Mouse (Mus musculus) mature B cell (primary cell): ENCODE data around the gene Nos3.

Experiments used
- in situ Hi-C: fragments of 300-500 bp; cut with MboI; formaldehyde crosslinking; loops from 2 replicates; pipeline ENCODE4 v1.14.3; 2019

Gene Nos3

GRCm38 (mm10) chr5:24364508-24364907, at the start of gene Nos3:
Nos3 (plus strand) TSS chr5:24364810.
- in situ Hi-C loops = no loop called here

- in situ Hi-C loops = no loop called here
Observed at GRCm38 (mm10) chr5:24319776-24320466, 44.7 kb upstream of the Nos3 start.

GRCm38 (mm10) chr5:24320467-24320813, 44.2 kb upstream of the Nos3 start:
- in situ Hi-C loops = no loop called here

GRCm38 (mm10) chr5:24320894-24321293, 43.7 kb upstream of the Nos3 start:
- in situ Hi-C loops = no loop called here

- in situ Hi-C loops = no loop called here
Observed at GRCm38 (mm10) chr5:24321711-24322682, 42.6 kb upstream of the Nos3 start.

GRCm38 (mm10) chr5:24325251-24325650, 39.4 kb upstream of the Nos3 start:
- in situ Hi-C loops = no loop called here

- in situ Hi-C loops = no loop called here
Observed at GRCm38 (mm10) chr5:24326166-24326841, 38.3 kb upstream of the Nos3 start.

- in situ Hi-C loops = no loop called here
Observed at GRCm38 (mm10) chr5:24326842-24327417, 37.7 kb upstream of the Nos3 start.

- in situ Hi-C loops = no loop called here
Observed at GRCm38 (mm10) chr5:24328813-24329211, 35.8 kb upstream of the Nos3 start.

GRCm38 (mm10) chr5:24329212-24329964, 35.2 kb upstream of the Nos3 start:
- in situ Hi-C loops = no loop called here

GRCm38 (mm10) chr5:24329965-24330298, 34.7 kb upstream of the Nos3 start:
- in situ Hi-C loops = no loop called here

- in situ Hi-C loops = no loop called here
Observed at GRCm38 (mm10) chr5:24332401-24332800, 32.2 kb upstream of the Nos3 start.

- in situ Hi-C loops = no loop called here
Observed at GRCm38 (mm10) chr5:24334749-24335148, 29.9 kb upstream of the Nos3 start.

- in situ Hi-C loops = no loop called here
Observed at GRCm38 (mm10) chr5:24335888-24336511, 28.6 kb upstream of the Nos3 start.

GRCm38 (mm10) chr5:24337366-24337765, 27.2 kb upstream of the Nos3 start:
- in situ Hi-C loops = no loop called here

GRCm38 (mm10) chr5:24337821-24338220, 26.8 kb upstream of the Nos3 start:
- in situ Hi-C loops = no loop called here

- in situ Hi-C loops = no loop called here
Observed at GRCm38 (mm10) chr5:24342205-24342963, 22.2 kb upstream of the Nos3 start.

GRCm38 (mm10) chr5:24342966-24343365, 21.6 kb upstream of the Nos3 start:
- in situ Hi-C loops = no loop called here

GRCm38 (mm10) chr5:24343379-24343778, 21.2 kb upstream of the Nos3 start:
- in situ Hi-C loops = no loop called here

GRCm38 (mm10) chr5:24343977-24344436, 20.6 kb upstream of the Nos3 start:
- in situ Hi-C loops = no loop called here
